In genomic region chr4:49153849-49154248, GRCm38 (mm10) we compare ENCODE assay signal across 8 mouse cellular contexts.
DNase-seq lines count a peak whose midpoint lies in the region; ATAC-seq and TF ChIP-seq lines count a peak whose summit lies in the region.

No protein-coding gene starts in this region.

- H3K9ac ChIP-seq in hindbrain, embryonic 16.5 days (ENCODE audit: low read depth, low read length), result no peak overlapping the region

- H3K36me3 ChIP-seq in hindbrain, embryonic 16.5 days (ENCODE audit: control insufficient read depth, insufficient read depth, low read length), result no peaks in the 10 kb centered on the region

- 48% methylated on average over 5 of the region's 5 CpGs for WGBS in hindbrain, embryonic 16.5 days

- ATAC-seq in hindbrain, embryonic 16.5 days, result peak; percentile 35; the same call in 1 of the 2 replicates

- H3K4me1 ChIP-seq in cortical plate, adult 2 months (ENCODE audit: control insufficient read depth, insufficient read depth, low read length), result 0 out of 2 replicates have a peak, but pooled peaks cover 3% of the 10 kb centered on the region
- peaks cover 3% of the 10 kb centered on the region for H3K4me1 ChIP-seq in hindbrain, embryonic 16.5 days (ENCODE audit: control insufficient read depth, insufficient read depth, low read depth, low read length)

- H3K27ac ChIP-seq in cortical plate, adult 2 months (ENCODE audit: insufficient read depth, low read length), result no peak overlapping the region
- no peak overlapping the region for H3K27ac ChIP-seq in hindbrain, embryonic 16.5 days (ENCODE audit: low read depth, low read length)

- H3K4me3 ChIP-seq in cortical plate, adult 2 months (ENCODE audit: insufficient read depth, low read length), result no peak overlapping the region
- H3K4me3 ChIP-seq in hindbrain, embryonic 16.5 days (ENCODE audit: low read length), result no peak overlapping the region

- peak; percentile 1 for DNase-seq in cerebellum, adult 11 months
- DNase-seq in cerebellum, adult 8-10 months, result no peak
- peak; percentile 62 for DNase-seq in Muller cell, postnatal 12 days (ENCODE audit: inconsistent ontology term)
- peak; percentile 42 to 71 for DNase-seq in layer of hippocampus, postnatal 25 days (ENCODE audit: extremely low spot score in 1 of 2, low spot score in 1 of 2)
- DNase-seq in lung, postnatal 4 days, result peak; percentile 43 to 64
- peak; percentile 40 to 71 for DNase-seq in spleen, postnatal 4 days (ENCODE audit: low spot score in 2 of 2)

- no peak for TF ChIP-seq POLR2A in cortical plate, adult 2 months (IDR thresholded peaks at IDR 0.05; ENCODE audit: extremely low read depth, insufficient read depth, low read length)

- no peak overlapping the region for H3K4me2 ChIP-seq in hindbrain, embryonic 16.5 days (ENCODE audit: low read length)

- no peaks in the 10 kb centered on the region for H3K9me3 ChIP-seq in hindbrain, embryonic 16.5 days (ENCODE audit: control insufficient read depth, low read length)

- peak; percentile 80 for TF ChIP-seq CTCF in cortical plate, adult 2 months (IDR thresholded peaks at IDR 0.05; ENCODE audit: extremely low read depth, insufficient read depth, low read length)

- H3K27me3 ChIP-seq in hindbrain, embryonic 16.5 days (replicated peaks; ENCODE audit: control insufficient read depth, insufficient read depth, low read length), result no peaks in the 10 kb centered on the region
